Mouse (Mus musculus): ENCODE measurements around the gene Cabcoco1.

Gene Cabcoco1

DNA sequence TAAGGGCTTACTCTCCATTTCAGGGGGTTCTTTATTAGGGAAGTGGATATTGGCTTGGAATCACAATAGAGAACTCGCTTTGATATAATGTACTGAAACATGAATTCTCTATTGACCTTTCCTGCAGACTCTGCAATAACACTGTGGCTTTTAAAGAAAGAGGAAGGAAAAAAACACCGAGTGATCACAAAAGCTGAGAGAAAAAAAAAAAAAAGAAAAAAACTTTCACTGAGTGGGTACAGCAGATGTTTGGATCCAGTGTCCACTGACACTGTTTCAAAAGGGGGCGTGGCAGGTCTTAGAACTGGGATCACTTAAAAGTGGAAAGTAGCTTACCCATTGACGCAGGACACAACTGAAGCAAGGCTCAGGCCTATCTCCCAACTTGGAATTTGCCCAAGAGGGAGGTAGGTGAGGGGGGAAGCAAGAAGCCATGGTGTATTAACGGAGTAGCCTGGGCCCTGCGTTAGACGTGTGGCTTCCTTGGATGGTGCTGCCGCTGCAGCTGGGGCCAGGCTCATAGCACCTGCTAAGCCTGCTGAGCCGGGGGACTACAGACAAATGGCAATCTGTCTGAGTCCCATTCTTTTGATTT, 107.6 kb downstream of the Cabcoco1 start:
- DNase-seq = no peak

- DNase-seq = no peak
Observed at GRCm38 (mm10) chr10:68431346-68431745, 110.3 kb downstream of the Cabcoco1 start.

DNA sequence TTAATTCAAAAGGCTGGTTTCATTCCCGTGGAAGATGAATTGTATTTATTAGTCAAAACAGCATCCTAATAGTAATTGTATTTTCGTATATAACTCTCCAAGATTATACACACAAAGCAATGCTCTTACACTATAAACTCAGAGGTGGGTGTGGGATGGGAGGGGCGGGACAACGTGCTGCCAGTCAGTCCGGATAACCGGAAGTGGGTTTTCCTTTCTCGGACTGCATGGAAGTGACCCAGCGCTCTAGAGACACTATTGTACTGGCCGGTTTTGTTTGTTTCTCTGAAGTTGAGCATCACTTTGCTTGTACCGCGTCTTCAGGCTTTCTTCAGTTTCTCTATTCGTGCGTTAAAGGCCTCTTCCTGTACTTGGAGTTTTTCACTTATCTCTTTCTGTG, 110.8 kb downstream of the Cabcoco1 start:
- DNase-seq = no peak

DNA sequence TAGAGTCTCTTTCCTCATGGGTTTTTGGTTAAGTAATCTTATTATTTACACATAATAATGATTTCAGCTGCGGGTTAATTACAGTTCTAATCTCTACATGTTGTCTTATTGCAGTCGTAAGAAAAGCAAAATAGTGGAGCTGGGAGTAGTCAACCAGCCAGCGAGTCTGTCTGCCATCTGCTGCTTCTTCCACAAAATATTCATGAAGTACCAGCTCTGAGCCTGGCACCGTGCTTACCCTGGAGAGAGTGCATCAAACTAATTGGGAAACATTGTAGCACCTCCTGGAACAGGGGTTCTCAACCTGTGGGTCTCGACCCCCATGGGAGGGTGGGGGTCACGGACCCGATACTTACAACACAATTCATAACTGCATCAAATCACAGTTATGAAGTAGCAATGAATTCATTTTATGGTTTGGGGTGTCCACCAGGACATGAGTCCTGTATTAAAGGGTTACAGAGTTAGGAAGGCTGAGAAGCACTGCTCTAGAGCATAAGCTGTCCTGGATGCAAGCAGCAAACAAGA, 121.2 kb downstream of the Cabcoco1 start:
- no peak for DNase-seq

DNA sequence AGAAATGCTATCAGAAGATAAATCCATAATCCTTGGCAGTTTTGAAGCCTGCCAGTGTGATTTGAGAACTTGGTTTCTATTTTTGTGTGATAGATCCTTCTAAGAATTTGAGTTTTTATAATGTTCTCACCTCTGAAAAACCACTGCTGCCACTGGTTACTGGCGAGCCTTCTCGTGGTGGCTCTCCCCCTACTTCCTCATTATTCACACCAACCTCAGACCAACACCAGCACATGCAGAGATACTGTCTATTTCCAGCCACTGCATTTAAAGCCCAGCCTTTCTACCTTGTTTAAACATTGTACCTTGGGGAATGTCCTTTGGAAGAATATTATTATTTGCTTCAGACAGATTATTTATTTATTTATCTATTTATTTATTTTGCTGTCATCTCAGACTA, 121.8 kb downstream of the Cabcoco1 start:
- DNase-seq = no peak

DNA sequence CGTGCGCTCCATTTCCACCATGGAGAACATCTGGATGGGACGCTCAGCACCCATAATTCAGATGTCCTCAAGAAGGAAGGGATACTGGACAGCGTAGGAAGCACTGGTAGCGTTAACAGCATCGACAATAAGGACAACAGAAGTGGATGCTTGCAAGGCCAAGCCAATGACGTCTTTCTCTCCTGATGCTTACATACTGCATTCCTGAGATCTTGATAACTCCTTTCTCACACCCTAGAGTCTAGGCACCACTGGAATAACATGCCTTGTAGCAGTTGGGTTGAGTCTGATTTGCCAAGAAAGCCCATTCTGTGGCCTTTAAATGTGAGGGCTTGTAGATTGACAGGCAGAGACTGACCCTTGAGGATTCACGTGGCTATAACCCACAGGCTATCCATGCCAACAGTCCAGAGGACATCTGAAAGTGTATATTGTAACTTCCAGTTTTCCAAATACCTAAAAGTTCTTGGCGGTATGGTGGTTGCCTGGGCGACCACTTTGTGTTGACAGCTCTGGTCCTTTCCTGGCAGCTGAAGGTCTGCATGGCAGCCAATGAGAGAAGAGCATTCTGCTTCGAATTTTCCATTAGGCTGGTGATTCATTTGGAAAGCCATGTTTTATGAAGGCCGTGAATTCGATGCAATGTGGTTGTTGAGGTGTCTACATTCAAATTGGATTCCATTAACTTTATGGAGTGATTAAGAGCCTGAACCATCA, 124.5 kb downstream of the Cabcoco1 start:
- no peak for DNase-seq

- no peak for DNase-seq
Observed at GRCm38 (mm10) chr10:68405936-68406335, 135.8 kb downstream of the Cabcoco1 start.

GRCm38 (mm10) chr10:68396786-68397185, 144.9 kb downstream of the Cabcoco1 start:
- no peak for DNase-seq

DNA sequence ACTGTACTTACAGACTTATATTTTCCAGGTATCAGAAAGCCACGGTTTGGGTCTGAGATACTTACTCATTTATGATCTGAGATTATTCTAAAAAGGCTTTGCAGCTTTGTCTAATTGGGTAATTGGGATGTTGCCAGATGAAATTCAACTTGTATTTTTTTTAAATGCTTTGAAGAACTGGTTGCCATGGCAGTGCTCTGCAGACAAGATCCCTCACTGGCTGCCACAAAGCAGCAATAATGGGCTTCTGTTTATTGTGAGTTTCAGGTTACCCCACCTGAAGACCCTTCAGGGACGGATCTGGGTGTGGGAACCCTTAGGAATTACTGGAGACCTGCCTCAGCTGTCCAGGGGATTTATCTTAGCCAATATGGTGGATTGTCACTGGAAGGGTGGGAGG, 145.6 kb downstream of the Cabcoco1 start:
- DNase-seq = no peak

- no peak for DNase-seq
Observed at GRCm38 (mm10) chr10:68391640-68392039, 150.1 kb downstream of the Cabcoco1 start.

GRCm38 (mm10) chr10:68388802-68389201, 152.9 kb downstream of the Cabcoco1 start:
- peak; percentile 24 for DNase-seq

- DNase-seq = no peak
Observed at GRCm38 (mm10) chr10:68388138-68388537, 153.6 kb downstream of the Cabcoco1 start.
